Mouse (Mus musculus) ES-Bruce4 (cell line): ENCODE measurements around the gene Ptpn14. TPM values are rescaled to one million over a fixed set of nuclear protein-coding genes. Genes with fewer than 3 reads are reported as not detected.

Experiments used
- H3K27ac ChIP-seq: 2 replicates; pipeline ENCODE4 v1.5.1; 2012; ENCODE audit warnings: low read length, inconsistent platforms; ENCODE audit not compliant: insufficient read depth
- H3K27me3 ChIP-seq: 2 replicates; pipeline ENCODE4 v1.6.1; 2012; ENCODE audit warnings: mild to moderate bottlenecking, low read length, inconsistent platforms; ENCODE audit not compliant: control insufficient read depth, poor library complexity, insufficient read depth, severe bottlenecking
- H3K36me3 ChIP-seq: 2 replicates; pipeline ENCODE4 v1.6.1; 2012; ENCODE audit warnings: inconsistent platforms, mild to moderate bottlenecking, low read length, moderate library complexity; ENCODE audit not compliant: control insufficient read depth, poor library complexity, insufficient read depth, severe bottlenecking
- H3K4me1 ChIP-seq: one replicate; pipeline ENCODE4 v1.8.1; 2011; ENCODE audit warnings: low read length; ENCODE audit not compliant: control insufficient read depth, insufficient read depth
- H3K4me3 ChIP-seq: 2 replicates; pipeline ENCODE4 v1.5.1; 2011; ENCODE audit warnings: low read depth, mild to moderate bottlenecking, low read length
- H3K9ac ChIP-seq: 2 replicates; pipeline ENCODE4 v1.6.1; 2012; ENCODE audit warnings: low read depth, mild to moderate bottlenecking, inconsistent platforms; ENCODE audit not compliant: poor library complexity, severe bottlenecking
- H3K9me3 ChIP-seq: replicated peaks from 2 replicates; pipeline ENCODE4 v1.6.1; 2012; ENCODE audit warnings: mild to moderate bottlenecking, low read length, inconsistent platforms; ENCODE audit not compliant: control insufficient read depth, poor library complexity, insufficient read depth, severe bottlenecking
- CTCF ChIP-seq: IDR thresholded peaks from one replicate; pipeline ENCODE4 v1.8.1; 2011; ENCODE audit warnings: low read depth, low read length
- EP300 ChIP-seq: IDR thresholded peaks from 2 replicates; pipeline ENCODE4 v1.6.1; 2011; ENCODE audit warnings: low read depth, low read length; ENCODE audit not compliant: insufficient read depth
- POLR2A ChIP-seq: IDR thresholded peaks from one replicate; pipeline ENCODE4 v1.8.1; 2011; ENCODE audit warnings: low read length; ENCODE audit not compliant: insufficient read depth
- polyA plus RNA-seq: library from polyadenylated mRNA; stranded (reverse); fragments of >200 nt; gene quantifications from 2 replicates; pipeline ENCODE4 v1.2.4, GENCODE M21; 2011; ENCODE audit warnings: low read depth; ENCODE audit not compliant: missing spikeins, insufficient read depth, insufficient read length

Ptpn14 gene
- polyA plus RNA-seq, 1 experiment: 141 TPM

DNA sequence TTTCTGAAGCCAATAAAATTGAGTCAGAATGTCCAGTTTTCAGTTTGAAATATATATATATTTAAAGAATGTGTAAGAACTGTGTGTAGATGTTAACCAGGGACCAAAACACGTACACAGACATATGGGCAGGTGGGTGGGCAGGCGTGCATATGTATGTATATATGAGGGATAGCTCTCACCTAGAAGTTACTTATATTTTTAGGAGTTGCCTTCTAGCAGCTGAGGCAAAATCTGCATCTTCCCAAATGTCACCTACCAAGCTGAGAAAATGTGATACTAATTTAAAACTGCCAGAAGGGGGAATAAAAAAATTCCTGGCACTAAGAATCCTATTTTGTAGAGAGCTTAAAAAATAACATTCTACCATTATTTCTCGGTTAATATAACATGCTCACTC lies 191.7 kb downstream of the Ptpn14 start:
- no peaks in the 10 kb centered on the region for H3K27me3 ChIP-seq
- TF ChIP-seq CTCF: no peak
- no peak for TF ChIP-seq EP300
- no peak for TF ChIP-seq POLR2A
- H3K27ac ChIP-seq: no peak overlapping the region
- no peak overlapping the region for H3K4me3 ChIP-seq
- H3K9ac ChIP-seq: no peak overlapping the region
- H3K4me1 ChIP-seq: peaks cover 5% of the 10 kb centered on the region
- H3K9me3 ChIP-seq: no peaks in the 10 kb centered on the region
- no peaks in the 10 kb centered on the region for H3K36me3 ChIP-seq

DNA sequence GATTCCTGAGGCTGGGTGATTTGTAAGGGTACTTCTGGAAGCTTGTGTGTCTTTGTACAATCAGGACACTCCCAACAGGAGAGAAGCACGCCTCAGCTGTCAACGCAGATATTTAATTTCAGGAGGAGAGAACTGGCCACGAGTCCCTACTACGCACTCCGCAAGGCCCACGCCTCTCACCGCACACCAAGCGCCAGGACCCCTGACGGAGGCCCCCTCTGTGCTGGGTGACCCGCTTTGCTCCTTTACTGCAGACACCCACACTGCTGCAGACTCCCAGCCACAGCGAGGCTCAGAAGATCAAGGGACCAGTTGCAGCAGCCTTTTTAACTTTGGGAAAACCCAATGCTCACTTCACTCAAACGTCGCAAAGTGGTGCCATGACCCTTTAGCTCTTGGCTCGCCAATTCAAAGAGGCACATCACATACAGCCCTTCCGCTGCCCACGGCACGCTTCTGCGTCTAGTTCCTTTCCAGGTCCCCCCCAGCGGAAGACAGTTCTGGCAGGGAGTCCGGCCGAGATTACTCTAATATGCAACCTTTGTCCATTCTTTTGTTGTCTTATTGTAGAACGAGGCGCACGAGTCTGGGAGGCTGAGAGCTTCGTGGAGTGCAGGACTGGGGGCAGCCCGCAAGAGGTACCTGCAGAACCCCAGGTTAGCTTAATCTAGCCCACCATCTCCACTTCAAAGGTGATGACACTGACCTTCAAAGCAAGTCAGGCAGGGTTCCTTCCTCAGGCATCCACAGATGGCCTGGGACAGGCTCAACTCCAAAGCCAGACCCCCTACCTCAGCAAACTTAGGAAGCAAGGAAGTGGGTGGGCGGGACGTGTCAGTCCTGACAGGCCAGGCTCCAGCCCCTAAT lies 192.9 kb downstream of the Ptpn14 start:
- H3K27me3 ChIP-seq: no peaks in the 10 kb centered on the region
- no peak overlapping the region for H3K27ac ChIP-seq
- H3K9me3 ChIP-seq: no peaks in the 10 kb centered on the region
- peak overlapping the region; percentile 93 for H3K4me3 ChIP-seq
- H3K4me1 ChIP-seq: peaks cover 5% of the 10 kb centered on the region
- H3K36me3 ChIP-seq: no peaks in the 10 kb centered on the region
- TF ChIP-seq CTCF: no peak
- TF ChIP-seq POLR2A: no peak
- TF ChIP-seq EP300: 0 out of 2 replicates have a peak, but pooled peaks have one; percentile 6
- H3K9ac ChIP-seq: no peak overlapping the region

DNA sequence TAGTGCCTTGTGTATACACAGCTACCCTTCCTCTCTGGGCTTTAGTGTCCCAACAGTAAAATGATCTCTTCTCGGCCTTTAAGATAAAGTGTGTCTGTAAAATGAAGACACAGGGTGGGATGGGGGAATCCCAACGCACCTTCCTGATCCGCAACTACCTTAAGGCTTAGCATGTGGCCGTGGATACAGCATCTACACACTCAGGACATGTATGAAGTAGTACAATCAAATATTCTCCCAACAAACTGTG lies 193.4 kb downstream of the Ptpn14 start:
- Histone ChIP-seq H3K27ac (no peak overlapping the region), H3K4me3 (peak overlapping the region; percentile 93), H3K4me1 (peaks cover 5% of the 10 kb centered on the region), H3K27me3 (no peaks in the 10 kb centered on the region), H3K9me3 (no peaks in the 10 kb centered on the region), H3K9ac (peak overlapping the region; percentile 77), H3K36me3 (no peaks in the 10 kb centered on the region)
- TF ChIP-seq CTCF (no peak), EP300 (no peak), POLR2A (no peak)

- Histone ChIP-seq H3K9me3 (no peaks in the 10 kb centered on the region), H3K4me1 (peaks cover 5% of the 10 kb centered on the region), H3K4me3 (peak within 1 kb of the TSS; percentile 93), H3K36me3 (no peaks in the 10 kb centered on the region), H3K27ac (no peak within 1 kb of the TSS), H3K27me3 (no peaks in the 10 kb centered on the region), H3K9ac (peak within 1 kb of the TSS; percentile 77)
- no peak for TF ChIP-seq POLR2A
- no peak for TF ChIP-seq CTCF
- no peak for TF ChIP-seq EP300
Measured at GRCm38 (mm10) chr1:189921818-189922592, 193.9 kb downstream of the Ptpn14 start, which contains the start of gene Smyd2. Gene Smyd2, minus strand, starts transcription at chr1:189922363.

DNA sequence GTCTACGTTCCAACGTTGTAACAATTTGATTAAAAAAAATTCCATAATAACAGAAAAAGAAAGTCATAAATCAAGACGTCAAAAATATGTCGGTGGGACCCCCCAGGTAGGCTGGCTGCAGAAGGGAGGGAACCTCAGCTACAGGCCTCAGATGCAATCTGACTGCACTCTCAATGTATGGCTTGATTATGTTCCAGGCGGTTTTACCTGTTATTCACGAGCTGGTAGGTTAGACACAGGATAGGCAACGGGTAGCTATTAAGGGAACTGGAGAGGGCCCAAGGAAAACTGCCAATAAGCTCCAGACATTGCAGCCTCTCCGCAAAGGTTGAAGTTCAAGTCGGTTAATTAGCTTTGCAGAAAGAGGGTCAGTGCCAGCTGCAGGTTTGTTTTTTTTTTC lies 194.7 kb downstream of the Ptpn14 start:
- H3K9ac ChIP-seq: peak overlapping the region; percentile 77
- H3K9me3 ChIP-seq: no peaks in the 10 kb centered on the region
- H3K27ac ChIP-seq: no peak overlapping the region
- no peaks in the 10 kb centered on the region for H3K27me3 ChIP-seq
- peak overlapping the region; percentile 93; the same call in 1 of the 2 replicates for H3K4me3 ChIP-seq
- TF ChIP-seq POLR2A: no peak
- no peak for TF ChIP-seq EP300
- TF ChIP-seq CTCF: no peak
- H3K36me3 ChIP-seq: no peaks in the 10 kb centered on the region
- H3K4me1 ChIP-seq: peaks cover 3% of the 10 kb centered on the region

GRCm38 (mm10) chr1:189923157-189923556 lies 195.1 kb downstream of the Ptpn14 start:
- no peak for TF ChIP-seq CTCF
- no peak for TF ChIP-seq POLR2A
- TF ChIP-seq EP300: no peak
- Histone ChIP-seq H3K4me3 (no peak overlapping the region), H3K27ac (no peak overlapping the region), H3K9me3 (no peaks in the 10 kb centered on the region), H3K4me1 (peaks cover 3% of the 10 kb centered on the region), H3K27me3 (no peaks in the 10 kb centered on the region), H3K36me3 (no peaks in the 10 kb centered on the region), H3K9ac (no peak overlapping the region)
